Mouse (Mus musculus): ENCODE data around the gene Mall. TPM values are rescaled to one million over a fixed set of nuclear protein-coding genes. Genes with fewer than 3 reads are reported as not detected.
A peak's percentile ranks its signal among the peaks of the same experiment; 100 is the strongest.

Gene Mall
- polyA plus RNA-seq, 1 experiment: 5.3 TPM

- Histone ChIP-seq H3K9ac (ENCODE audit: low read depth, poor library complexity, severe bottlenecking) (no peak overlapping the region), H3K27me3 (ENCODE audit: control insufficient read depth, insufficient read depth, low read length, poor library complexity, severe bottlenecking) (no peaks in the 10 kb centered on the region)
- TF ChIP-seq POLR2A (IDR thresholded peaks at IDR 0.05; ENCODE audit: insufficient read depth, low read length): no peak
- TF ChIP-seq CTCF (IDR thresholded peaks at IDR 0.05; ENCODE audit: low read depth, low read length): no peak
- peak; percentile 72; the same call in 1 of the 2 replicates for TF ChIP-seq EP300 (IDR thresholded peaks at IDR 0.05; ENCODE audit: insufficient read depth, low read depth, low read length)
Measured at GRCm38 (mm10) chr2:127708060-127708459, 21.7 kb downstream of the Mall start.

GRCm38 (mm10) chr2:127705267-127705666, 24.5 kb downstream of the Mall start:
- no peaks in the 10 kb centered on the region for H3K36me3 ChIP-seq (ENCODE audit: control insufficient read depth, insufficient read depth, low read length, poor library complexity, severe bottlenecking)
- H3K27me3 ChIP-seq (ENCODE audit: control insufficient read depth, insufficient read depth, low read length, poor library complexity, severe bottlenecking): no peaks in the 10 kb centered on the region
- H3K4me3 ChIP-seq (ENCODE audit: low read depth, low read length): no peak overlapping the region
- no peaks in the 10 kb centered on the region for H3K9me3 ChIP-seq (replicated peaks; ENCODE audit: control insufficient read depth, insufficient read depth, low read length, poor library complexity, severe bottlenecking)
- H3K9ac ChIP-seq (ENCODE audit: low read depth, poor library complexity, severe bottlenecking): no peak overlapping the region
- H3K27ac ChIP-seq (ENCODE audit: insufficient read depth, low read length): no peak overlapping the region
- TF ChIP-seq EP300 (IDR thresholded peaks at IDR 0.05; ENCODE audit: insufficient read depth, low read depth, low read length) (no peak), POLR2A (IDR thresholded peaks at IDR 0.05; ENCODE audit: insufficient read depth, low read length) (no peak), CTCF (IDR thresholded peaks at IDR 0.05; ENCODE audit: low read depth, low read length) (no peak)
- H3K4me1 ChIP-seq (ENCODE audit: control insufficient read depth, insufficient read depth, low read length): peaks cover 2% of the 10 kb centered on the region

More at GRCm38 (mm10) chr2:127708060-127708459, 21.7 kb downstream of the Mall start:
- no peak overlapping the region for H3K27ac ChIP-seq (ENCODE audit: insufficient read depth, low read length)
- peaks cover 2% of the 10 kb centered on the region for H3K4me1 ChIP-seq (ENCODE audit: control insufficient read depth, insufficient read depth, low read length)
- no peak overlapping the region for H3K4me3 ChIP-seq (ENCODE audit: low read depth, low read length)
- no peaks in the 10 kb centered on the region for H3K36me3 ChIP-seq (ENCODE audit: control insufficient read depth, insufficient read depth, low read length, poor library complexity, severe bottlenecking)
- no peaks in the 10 kb centered on the region for H3K9me3 ChIP-seq (replicated peaks; ENCODE audit: control insufficient read depth, insufficient read depth, low read length, poor library complexity, severe bottlenecking)

- no peaks in the 10 kb centered on the region for H3K9me3 ChIP-seq (replicated peaks; ENCODE audit: control insufficient read depth, insufficient read depth, low read length, poor library complexity, severe bottlenecking)
- peaks cover 1% of the 10 kb centered on the region; the same call in 1 of the 2 replicates for H3K27me3 ChIP-seq (ENCODE audit: control insufficient read depth, insufficient read depth, low read length, poor library complexity, severe bottlenecking)
Measured at GRCm38 (mm10) chr2:127689239-127689638, 40.5 kb downstream of the Mall start.

GRCm38 (mm10) chr2:127683687-127684331, 45.9 kb downstream of the Mall start:
- H3K27ac ChIP-seq (ENCODE audit: insufficient read depth, low read length): no peak overlapping the region
- no peaks in the 10 kb centered on the region for H3K4me1 ChIP-seq (ENCODE audit: control insufficient read depth, insufficient read depth, low read length)
- no peaks in the 10 kb centered on the region for H3K36me3 ChIP-seq (ENCODE audit: control insufficient read depth, insufficient read depth, low read length, poor library complexity, severe bottlenecking)
- no peaks in the 10 kb centered on the region for H3K27me3 ChIP-seq (ENCODE audit: control insufficient read depth, insufficient read depth, low read length, poor library complexity, severe bottlenecking)
- no peak overlapping the region for H3K4me3 ChIP-seq (ENCODE audit: low read depth, low read length)
- TF ChIP-seq CTCF (IDR thresholded peaks at IDR 0.05; ENCODE audit: low read depth, low read length) (peak; percentile 64), POLR2A (IDR thresholded peaks at IDR 0.05; ENCODE audit: insufficient read depth, low read length) (no peak), EP300 (IDR thresholded peaks at IDR 0.05; ENCODE audit: insufficient read depth, low read depth, low read length) (no peak)
- no peak overlapping the region for H3K9ac ChIP-seq (ENCODE audit: low read depth, poor library complexity, severe bottlenecking)
- H3K9me3 ChIP-seq (replicated peaks; ENCODE audit: control insufficient read depth, insufficient read depth, low read length, poor library complexity, severe bottlenecking): no peaks in the 10 kb centered on the region

More at GRCm38 (mm10) chr2:127689239-127689638, 40.5 kb downstream of the Mall start:
- H3K27ac ChIP-seq (ENCODE audit: insufficient read depth, low read length): no peak overlapping the region
- no peak for TF ChIP-seq CTCF (IDR thresholded peaks at IDR 0.05; ENCODE audit: low read depth, low read length)
- TF ChIP-seq POLR2A (IDR thresholded peaks at IDR 0.05; ENCODE audit: insufficient read depth, low read length): no peak
- no peak for TF ChIP-seq EP300 (IDR thresholded peaks at IDR 0.05; ENCODE audit: insufficient read depth, low read depth, low read length)
- no peak overlapping the region for H3K4me3 ChIP-seq (ENCODE audit: low read depth, low read length)
- H3K36me3 ChIP-seq (ENCODE audit: control insufficient read depth, insufficient read depth, low read length, poor library complexity, severe bottlenecking): no peaks in the 10 kb centered on the region
- no peaks in the 10 kb centered on the region for H3K4me1 ChIP-seq (ENCODE audit: control insufficient read depth, insufficient read depth, low read length)
- no peak overlapping the region for H3K9ac ChIP-seq (ENCODE audit: low read depth, poor library complexity, severe bottlenecking)

GRCm38 (mm10) chr2:127667843-127668506, 61.8 kb downstream of the Mall start:
- Histone ChIP-seq H3K9me3 (replicated peaks; ENCODE audit: control insufficient read depth, insufficient read depth, low read length, poor library complexity, severe bottlenecking) (no peaks in the 10 kb centered on the region), H3K4me1 (ENCODE audit: control insufficient read depth, insufficient read depth, low read length) (no peaks in the 10 kb centered on the region), H3K27ac (ENCODE audit: insufficient read depth, low read length) (no peak overlapping the region), H3K27me3 (ENCODE audit: control insufficient read depth, insufficient read depth, low read length, poor library complexity, severe bottlenecking) (no peaks in the 10 kb centered on the region), H3K4me3 (ENCODE audit: low read depth, low read length) (no peak overlapping the region), H3K9ac (ENCODE audit: low read depth, poor library complexity, severe bottlenecking) (no peak overlapping the region), H3K36me3 (ENCODE audit: control insufficient read depth, insufficient read depth, low read length, poor library complexity, severe bottlenecking) (no peaks in the 10 kb centered on the region)
- TF ChIP-seq EP300 (IDR thresholded peaks at IDR 0.05; ENCODE audit: insufficient read depth, low read depth, low read length) (no peak), CTCF (IDR thresholded peaks at IDR 0.05; ENCODE audit: low read depth, low read length) (no peak), POLR2A (IDR thresholded peaks at IDR 0.05; ENCODE audit: insufficient read depth, low read length) (no peak)

- Histone ChIP-seq H3K4me1 (ENCODE audit: control insufficient read depth, insufficient read depth, low read length) (no peaks in the 10 kb centered on the region), H3K9ac (ENCODE audit: low read depth, poor library complexity, severe bottlenecking) (no peak overlapping the region), H3K27ac (ENCODE audit: insufficient read depth, low read length) (no peak overlapping the region), H3K4me3 (ENCODE audit: low read depth, low read length) (no peak overlapping the region), H3K36me3 (ENCODE audit: control insufficient read depth, insufficient read depth, low read length, poor library complexity, severe bottlenecking) (no peaks in the 10 kb centered on the region), H3K27me3 (ENCODE audit: control insufficient read depth, insufficient read depth, low read length, poor library complexity, severe bottlenecking) (no peaks in the 10 kb centered on the region), H3K9me3 (replicated peaks; ENCODE audit: control insufficient read depth, insufficient read depth, low read length, poor library complexity, severe bottlenecking) (no peaks in the 10 kb centered on the region)
- no peak for TF ChIP-seq POLR2A (IDR thresholded peaks at IDR 0.05; ENCODE audit: insufficient read depth, low read length)
- no peak for TF ChIP-seq EP300 (IDR thresholded peaks at IDR 0.05; ENCODE audit: insufficient read depth, low read depth, low read length)
- no peak for TF ChIP-seq CTCF (IDR thresholded peaks at IDR 0.05; ENCODE audit: low read depth, low read length)
Measured at GRCm38 (mm10) chr2:127667015-127667414, 62.7 kb downstream of the Mall start.

Data from ES-Bruce4 (cell line).